Mouse (Mus musculus) stomach, embryonic 15.5 days (tissue): ENCODE measurements around the gene S100pbp. TPM values are rescaled to one million over a fixed set of nuclear protein-coding genes. Genes with fewer than 3 reads are reported as not detected.

Source experiments
- ATAC-seq: fragments of 200-750 bp; cut with Nextera tagmentation; 2 replicates; pipeline ENCODE4 v1.8.0; 2017; ENCODE audit warnings: low read depth, moderate number of reproducible peaks, moderate TSS enrichment; ENCODE audit not compliant: insufficient read depth, low FRiP score
- H3K27ac ChIP-seq: fragments of 300-500 bp; sonication (generic); 2 replicates; pipeline ENCODE4 v1.5.1; 2015; ENCODE audit warnings: mild to moderate bottlenecking, inconsistent platforms
- H3K27me3 ChIP-seq: fragments of 300-500 bp; sonication (generic); replicated peaks from 2 replicates; pipeline ENCODE4 v1.6.1; 2015; ENCODE audit warnings: inconsistent platforms
- H3K36me3 ChIP-seq: fragments of 300-500 bp; sonication (generic); 2 replicates; pipeline ENCODE4 v1.6.1; 2015; ENCODE audit warnings: inconsistent platforms
- H3K4me1 ChIP-seq: fragments of 300-500 bp; sonication (generic); 2 replicates; pipeline ENCODE4 v1.6.1; 2015; ENCODE audit warnings: inconsistent platforms
- H3K4me2 ChIP-seq: fragments of 300-500 bp; sonication (generic); 2 replicates; pipeline ENCODE4 v1.6.1; 2015; ENCODE audit warnings: mild to moderate bottlenecking, inconsistent platforms
- H3K4me3 ChIP-seq: fragments of 300-500 bp; sonication (generic); replicated peaks from 2 replicates; pipeline ENCODE4 v1.5.1; 2015; ENCODE audit warnings: inconsistent platforms
- H3K9ac ChIP-seq: fragments of 300-500 bp; sonication (generic); 2 replicates; pipeline ENCODE4 v1.6.1; 2015; ENCODE audit warnings: inconsistent platforms
- H3K9me3 ChIP-seq: fragments of 300-500 bp; sonication (generic); 2 replicates; pipeline ENCODE4 v1.6.1; 2016; ENCODE audit warnings: inconsistent platforms
- WGBS: fragments of 180-500 bp; shearing (Covaris S2); methylation state at CpG from one replicate; pipeline ENCODE4 v1.1.7; 2015; 5-methylcytosine and 5-hydroxymethylcytosine counted together
- polyA plus RNA-seq: library from polyadenylated mRNA; unstranded; fragments of >200 nt; fragmentation: Nextera tagmentation; extraction: Ambion mirVana; gene quantifications from 2 replicates; pipeline ENCODE4 v1.2.1, GENCODE M21; 2015

The S100pbp gene
- polyA plus RNA-seq, 1 experiment from 2014 or later: 13.1 TPM

- no peaks in the 10 kb centered on the region for H3K4me1 ChIP-seq
- no peak for ATAC-seq
- no peak overlapping the region for H3K27ac ChIP-seq
- no peaks in the 10 kb centered on the region for H3K27me3 ChIP-seq
- H3K4me2 ChIP-seq: no peak overlapping the region
- 60% methylated on average over 1 of the region's 1 CpGs for WGBS
- no peaks in the 10 kb centered on the region for H3K9me3 ChIP-seq
- H3K4me3 ChIP-seq: no peak overlapping the region
- no peak overlapping the region for H3K9ac ChIP-seq
- H3K36me3 ChIP-seq: peaks cover 8% of the 10 kb centered on the region; the same call in 1 of the 2 replicates
Observed at GRCm38 (mm10) chr4:129179560-129179959, 10.0 kb downstream of the S100pbp start.

GRCm38 (mm10) chr4:129172529-129172928, 17.0 kb downstream of the S100pbp start:
- Histone ChIP-seq H3K27me3 (no peaks in the 10 kb centered on the region), H3K9ac (no peak overlapping the region), H3K36me3 (peaks cover 33% of the 10 kb centered on the region), H3K4me2 (no peak overlapping the region), H3K9me3 (no peaks in the 10 kb centered on the region), H3K27ac (no peak overlapping the region), H3K4me1 (no peaks in the 10 kb centered on the region), H3K4me3 (no peak overlapping the region)
- 78% methylated on average over 1 of the region's 1 CpGs for WGBS
- ATAC-seq: no peak

DNA sequence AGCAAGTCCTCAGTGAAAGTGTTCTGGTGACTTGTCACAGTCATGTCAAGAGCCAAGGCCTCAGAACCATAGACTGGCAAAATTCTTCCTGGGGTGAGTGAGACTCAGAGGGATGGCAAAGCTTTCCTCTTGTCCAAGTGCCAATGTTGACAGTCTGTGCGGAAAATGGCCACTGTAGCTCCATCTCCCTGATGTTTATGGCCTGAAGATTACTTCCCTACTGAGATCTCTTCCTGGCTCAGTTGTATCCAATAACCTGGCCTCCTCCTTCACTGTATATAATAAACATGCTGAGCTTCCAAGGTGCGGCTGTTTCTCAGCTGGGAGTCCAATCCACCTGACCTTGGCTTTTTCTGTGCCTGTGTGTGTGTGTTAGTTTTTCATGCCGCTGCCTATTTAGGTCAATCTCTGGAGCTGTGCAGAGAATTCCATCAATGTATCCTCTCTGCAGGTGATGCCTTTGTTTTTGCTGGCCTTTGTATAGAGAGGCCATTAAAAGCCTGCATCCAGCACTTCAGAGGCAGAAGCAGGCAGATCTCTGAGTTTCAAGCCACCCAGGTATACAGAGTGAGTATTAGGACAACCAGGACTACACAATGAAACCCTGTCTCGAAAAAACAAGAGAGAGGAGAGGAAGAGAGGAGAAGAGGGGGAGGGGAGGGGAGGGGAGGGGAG, 27.8 kb downstream of the S100pbp start:
- Histone ChIP-seq H3K36me3 (0 out of 2 replicates have a peak, but pooled peaks cover 8% of the 10 kb centered on the region), H3K9ac (no peak overlapping the region), H3K27ac (no peak overlapping the region), H3K9me3 (no peaks in the 10 kb centered on the region), H3K27me3 (no peaks in the 10 kb centered on the region), H3K4me3 (no peak overlapping the region), H3K4me2 (no peak overlapping the region), H3K4me1 (no peaks in the 10 kb centered on the region; the same call in 1 of the 2 replicates)
- ATAC-seq: no peak
- 82% methylated on average over 4 of the region's 4 CpGs for WGBS

GRCm38 (mm10) chr4:129161076-129161475, 28.5 kb downstream of the S100pbp start:
- Histone ChIP-seq H3K27ac (no peak overlapping the region), H3K9ac (no peak overlapping the region), H3K36me3 (0 out of 2 replicates have a peak, but pooled peaks cover 8% of the 10 kb centered on the region), H3K9me3 (no peaks in the 10 kb centered on the region), H3K4me3 (no peak overlapping the region), H3K4me1 (no peaks in the 10 kb centered on the region; the same call in 1 of the 2 replicates), H3K4me2 (no peak overlapping the region), H3K27me3 (no peaks in the 10 kb centered on the region)
- no peak for ATAC-seq
- WGBS: 90% methylated on average over 1 of the region's 1 CpGs

DNA sequence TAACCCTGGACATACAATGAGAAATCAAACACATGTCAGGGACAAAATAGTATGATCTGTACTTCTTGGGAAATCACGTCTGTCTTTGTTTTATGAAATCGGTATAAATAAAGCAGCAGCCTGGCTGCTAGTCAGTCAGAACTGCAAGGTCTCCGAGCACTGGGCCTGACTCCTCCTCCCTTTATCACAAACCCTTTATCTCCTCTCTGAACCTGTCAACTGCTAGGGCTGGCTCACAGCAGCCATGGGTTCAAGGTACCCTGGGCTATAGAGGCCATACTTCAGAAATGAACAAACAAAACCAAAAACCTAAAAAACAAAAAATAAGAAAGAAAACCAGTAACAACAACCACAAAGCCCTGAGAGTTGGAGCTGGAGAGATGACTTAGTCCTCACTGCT, 31.0 kb downstream of the S100pbp start:
- H3K36me3 ChIP-seq: peaks cover 12% of the 10 kb centered on the region; the same call in 1 of the 2 replicates
- H3K9ac ChIP-seq: no peak overlapping the region
- H3K4me2 ChIP-seq: no peak overlapping the region
- no peaks in the 10 kb centered on the region; the same call in 1 of the 2 replicates for H3K4me1 ChIP-seq
- no peaks in the 10 kb centered on the region for H3K27me3 ChIP-seq
- no peak for ATAC-seq
- H3K27ac ChIP-seq: no peak overlapping the region
- H3K4me3 ChIP-seq: no peak overlapping the region
- 45% methylated on average over 3 of the region's 3 CpGs for WGBS
- H3K9me3 ChIP-seq: no peaks in the 10 kb centered on the region

DNA sequence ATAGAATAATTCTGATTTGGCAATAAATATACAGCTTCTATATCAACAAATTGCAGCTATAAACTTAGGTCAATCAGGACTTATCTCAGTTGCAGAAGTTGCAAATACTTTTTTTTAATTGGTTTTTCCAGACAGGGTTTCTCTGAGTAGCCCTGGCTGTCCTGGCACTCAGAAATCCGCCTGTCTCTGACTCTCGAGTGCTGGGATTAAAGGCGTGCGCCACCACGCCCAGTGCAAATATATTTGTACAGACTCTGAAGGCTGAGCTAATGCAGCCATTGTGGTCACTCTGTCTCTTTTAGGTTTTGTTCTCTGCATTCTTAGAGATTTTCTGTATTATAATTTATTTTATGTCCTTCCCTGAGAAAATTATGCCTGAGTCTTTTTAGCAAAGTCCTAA, 32.0 kb downstream of the S100pbp start:
- Histone ChIP-seq H3K36me3 (peaks cover 15% of the 10 kb centered on the region; the same call in 1 of the 2 replicates), H3K27me3 (no peaks in the 10 kb centered on the region), H3K9ac (no peak overlapping the region), H3K4me3 (no peak overlapping the region), H3K4me2 (no peak overlapping the region), H3K27ac (no peak overlapping the region), H3K9me3 (no peaks in the 10 kb centered on the region), H3K4me1 (no peaks in the 10 kb centered on the region; the same call in 1 of the 2 replicates)
- 61% methylated on average over 5 of the region's 5 CpGs for WGBS
- ATAC-seq: no peak

GRCm38 (mm10) chr4:129151276-129151811, 38.2 kb downstream of the S100pbp start:
- Histone ChIP-seq H3K9me3 (no peaks in the 10 kb centered on the region), H3K4me1 (0 out of 2 replicates have a peak, but pooled peaks cover 3% of the 10 kb centered on the region), H3K27ac (no peak overlapping the region), H3K9ac (no peak overlapping the region), H3K27me3 (no peaks in the 10 kb centered on the region), H3K36me3 (peaks cover 27% of the 10 kb centered on the region; the same call in 1 of the 2 replicates), H3K4me3 (no peak overlapping the region), H3K4me2 (no peak overlapping the region)
- 69% methylated on average over 4 of the region's 4 CpGs for WGBS
- ATAC-seq: no peak

- WGBS: 81% methylated on average over 1 of the region's 1 CpGs
Observed at GRCm38 (mm10) chr4:129149321-129149720, 40.2 kb downstream of the S100pbp start.

DNA sequence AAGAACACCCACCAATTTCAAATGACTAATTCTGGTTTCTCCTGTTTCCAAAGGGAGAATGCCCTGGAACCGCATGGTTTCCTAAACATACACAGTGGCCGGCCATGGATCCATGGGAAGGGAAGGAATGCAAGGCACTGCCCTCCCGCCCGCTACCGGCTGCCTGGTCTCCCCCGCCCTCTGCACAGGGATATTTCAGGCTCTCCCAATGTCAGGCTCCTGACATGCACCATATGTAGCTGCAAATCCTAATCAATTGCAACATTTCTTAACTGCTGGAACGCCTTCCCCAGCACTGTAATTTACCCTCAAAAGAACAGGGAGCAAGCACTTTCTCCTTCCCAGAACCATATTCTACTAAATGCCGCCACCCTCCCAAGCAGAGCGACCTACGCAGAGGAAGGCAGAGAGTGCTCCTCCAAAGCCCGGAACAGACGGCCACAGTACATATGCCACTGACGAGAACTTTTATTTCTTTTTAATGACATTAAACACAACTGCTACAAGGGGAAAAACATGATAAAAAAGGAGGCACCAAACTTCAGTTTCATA, 41.9 kb downstream of the S100pbp start:
- Histone ChIP-seq H3K27ac (no peak overlapping the region), H3K27me3 (no peaks in the 10 kb centered on the region), H3K4me1 (peaks cover 11% of the 10 kb centered on the region; the same call in 1 of the 2 replicates), H3K4me3 (no peak overlapping the region), H3K36me3 (peaks cover 17% of the 10 kb centered on the region; the same call in 1 of the 2 replicates), H3K9ac (no peak overlapping the region), H3K4me2 (no peak overlapping the region), H3K9me3 (no peaks in the 10 kb centered on the region)
- ATAC-seq: no peak
- 71% methylated on average over 13 of the region's 13 CpGs for WGBS

More at GRCm38 (mm10) chr4:129149321-129149720, 40.2 kb downstream of the S100pbp start:
- no peak overlapping the region for H3K4me3 ChIP-seq
- H3K4me1 ChIP-seq: peaks cover 11% of the 10 kb centered on the region; the same call in 1 of the 2 replicates
- H3K27me3 ChIP-seq: no peaks in the 10 kb centered on the region
- no peak overlapping the region for H3K9ac ChIP-seq
- peaks cover 20% of the 10 kb centered on the region; the same call in 1 of the 2 replicates for H3K36me3 ChIP-seq
- H3K4me2 ChIP-seq: no peak overlapping the region
- no peak overlapping the region for H3K27ac ChIP-seq
- ATAC-seq: no peak
- no peaks in the 10 kb centered on the region for H3K9me3 ChIP-seq

DNA sequence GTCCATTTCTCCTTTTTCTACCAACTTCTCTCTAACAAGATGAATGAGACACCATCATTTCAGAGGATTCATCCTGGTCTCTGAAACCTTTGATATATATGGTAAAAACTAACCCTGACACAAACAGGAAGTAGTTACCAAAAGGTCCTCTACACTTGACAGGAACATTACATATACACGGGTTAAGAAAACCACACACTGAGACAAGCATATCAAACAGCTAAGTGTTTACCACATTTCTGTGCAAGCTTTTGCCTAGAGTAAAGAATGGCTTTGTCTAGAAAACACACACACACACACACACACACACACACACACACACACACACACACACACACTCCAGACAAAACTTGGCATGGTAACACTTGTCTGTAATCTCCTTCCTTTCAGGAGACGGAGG, 43.1 kb downstream of the S100pbp start:
- no peak overlapping the region for H3K4me2 ChIP-seq
- no peaks in the 10 kb centered on the region for H3K9me3 ChIP-seq
- H3K27ac ChIP-seq: no peak overlapping the region
- H3K4me1 ChIP-seq: peaks cover 19% of the 10 kb centered on the region; the same call in 1 of the 2 replicates
- no peaks in the 10 kb centered on the region for H3K27me3 ChIP-seq
- H3K9ac ChIP-seq: no peak overlapping the region
- WGBS: 29% methylated on average over 2 of the region's 2 CpGs
- peaks cover 9% of the 10 kb centered on the region; the same call in 1 of the 2 replicates for H3K36me3 ChIP-seq
- no peak overlapping the region for H3K4me3 ChIP-seq
- ATAC-seq: no peak

GRCm38 (mm10) chr4:129145943-129146342, 43.6 kb downstream of the S100pbp start:
- Histone ChIP-seq H3K4me3 (no peak overlapping the region), H3K4me1 (peaks cover 19% of the 10 kb centered on the region; the same call in 1 of the 2 replicates), H3K4me2 (no peak overlapping the region), H3K27ac (no peak overlapping the region), H3K9me3 (no peaks in the 10 kb centered on the region), H3K9ac (no peak overlapping the region), H3K27me3 (no peaks in the 10 kb centered on the region), H3K36me3 (peaks cover 8% of the 10 kb centered on the region; the same call in 1 of the 2 replicates)
- 51% methylated on average over 4 of the region's 4 CpGs for WGBS
- no peak for ATAC-seq

DNA sequence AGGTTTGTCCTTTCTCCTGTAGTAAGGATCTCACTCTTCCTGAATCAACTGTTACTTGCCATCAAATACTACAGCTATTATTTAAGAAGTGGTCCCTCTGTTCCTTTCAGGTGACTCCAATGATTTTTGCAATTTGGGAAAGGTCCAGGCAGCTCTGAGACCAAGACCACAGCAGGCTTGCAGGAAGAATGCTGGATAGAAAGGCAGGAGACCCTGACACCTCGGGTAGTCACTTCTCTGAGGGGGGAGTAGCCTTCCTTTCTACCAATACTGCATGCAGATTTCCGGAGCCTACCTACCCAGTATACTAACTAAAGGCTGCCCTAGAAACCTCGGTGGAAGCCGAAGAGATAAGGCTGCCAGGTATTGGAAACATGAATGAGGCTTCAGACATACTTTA, 44.1 kb downstream of the S100pbp start:
- ATAC-seq: no peak
- H3K9ac ChIP-seq: no peak overlapping the region
- WGBS: 54% methylated on average over 4 of the region's 4 CpGs

More for the DNA sequence above, 44.1 kb downstream of the S100pbp start:
- Histone ChIP-seq H3K4me1 (peaks cover 19% of the 10 kb centered on the region; the same call in 1 of the 2 replicates), H3K36me3 (peaks cover 5% of the 10 kb centered on the region; the same call in 1 of the 2 replicates), H3K9me3 (no peaks in the 10 kb centered on the region), H3K4me2 (no peak overlapping the region), H3K27me3 (no peaks in the 10 kb centered on the region), H3K4me3 (no peak overlapping the region), H3K27ac (peak overlapping the region; percentile 55; the same call in 1 of the 2 replicates)
